Mouse (Mus musculus) heart, adult 11 months (tissue): ENCODE measurements at regions not wholly inside any gene's neighbourhood (a gene's known extent, or its start where the extent isn't known, plus 50 kb on each side); places are given as distances from the start of the nearest gene placed in this dataset.
"Not testable (repeated sequence)": the region's sequence is repeated elsewhere in the genome, so short reads cannot be mapped to it uniquely, and the experiment has no call there.

Experiments
- DNase-seq: peaks from one replicate; pipeline ENCODE4 v3.0.0; 2022

DNA sequence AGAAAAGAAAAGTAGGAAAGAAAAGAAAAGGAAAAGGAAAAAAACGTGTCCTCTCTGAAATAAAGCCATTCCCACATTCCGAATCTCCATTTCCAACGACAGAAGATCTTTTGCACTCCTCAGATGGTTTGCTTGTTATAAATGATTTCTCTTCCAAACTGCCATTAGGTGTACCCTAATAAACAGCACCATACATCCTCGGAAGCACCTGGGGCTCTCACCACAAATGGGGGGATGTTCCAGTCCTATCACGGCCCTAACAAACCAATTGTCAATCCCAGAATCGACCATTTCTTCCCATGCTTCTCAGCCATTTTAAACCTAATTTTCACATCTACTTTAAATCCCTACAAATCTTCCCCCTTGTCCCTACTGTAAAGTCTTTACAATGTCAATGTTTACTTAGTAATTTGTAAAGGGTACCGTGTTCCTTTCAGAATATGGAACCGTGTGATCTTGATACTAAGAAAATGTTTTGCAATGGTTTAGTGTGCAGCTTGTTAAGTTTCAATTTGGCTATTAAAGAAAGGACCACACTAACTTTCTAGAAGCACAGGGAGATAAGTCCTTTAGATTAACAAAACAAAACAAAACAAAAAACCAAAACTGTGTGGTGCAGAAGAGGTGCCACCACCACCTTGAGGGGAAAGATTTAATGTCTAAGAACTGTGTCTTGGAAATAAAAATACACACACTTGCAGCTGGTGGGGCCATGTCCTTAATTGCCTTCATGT, 66.6 kb upstream of the Chd2 start:
- no peak for DNase-seq

- no peak for DNase-seq
These were observed 65.9 kb upstream of the Chd2 start for GRCm38 (mm10) chr7:73607450-73608005.

- peak; percentile 99 for DNase-seq
These were observed 65.2 kb upstream of the Chd2 start for GRCm38 (mm10) chr7:73606677-73607449.

- no peak for DNase-seq
These were observed 63.0 kb upstream of the Chd2 start for GRCm38 (mm10) chr7:73604597-73604996.

- no peak for DNase-seq
These were observed 61.4 kb upstream of the Chd2 start for GRCm38 (mm10) chr7:73602815-73603551.

GRCm38 (mm10) chr7:73601336-73601735, 59.7 kb upstream of the Chd2 start:
- no peak for DNase-seq

DNA sequence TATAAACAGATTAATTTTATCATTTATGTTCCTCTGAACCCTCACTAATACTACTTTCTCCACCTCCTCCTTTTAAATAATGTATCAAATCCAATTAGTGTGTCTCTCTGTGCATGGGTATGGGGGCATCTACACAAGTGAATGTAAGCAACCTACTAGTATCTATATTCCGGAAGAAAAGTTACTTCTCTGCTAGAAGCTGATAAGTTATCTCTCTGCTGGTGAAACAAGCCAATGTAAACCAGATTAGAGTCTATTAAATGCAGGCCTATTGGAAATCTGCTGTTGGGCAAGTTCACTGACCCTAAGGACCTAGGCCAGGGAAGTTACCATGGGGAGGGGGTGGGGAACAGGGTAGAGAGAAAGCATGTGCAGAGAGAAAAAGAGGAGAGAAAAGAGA, 59.1 kb upstream of the Chd2 start:
- DNase-seq, result no peak

GRCm38 (mm10) chr7:73600003-73600385, 58.4 kb upstream of the Chd2 start:
- not testable (repeated sequence) for DNase-seq

DNA sequence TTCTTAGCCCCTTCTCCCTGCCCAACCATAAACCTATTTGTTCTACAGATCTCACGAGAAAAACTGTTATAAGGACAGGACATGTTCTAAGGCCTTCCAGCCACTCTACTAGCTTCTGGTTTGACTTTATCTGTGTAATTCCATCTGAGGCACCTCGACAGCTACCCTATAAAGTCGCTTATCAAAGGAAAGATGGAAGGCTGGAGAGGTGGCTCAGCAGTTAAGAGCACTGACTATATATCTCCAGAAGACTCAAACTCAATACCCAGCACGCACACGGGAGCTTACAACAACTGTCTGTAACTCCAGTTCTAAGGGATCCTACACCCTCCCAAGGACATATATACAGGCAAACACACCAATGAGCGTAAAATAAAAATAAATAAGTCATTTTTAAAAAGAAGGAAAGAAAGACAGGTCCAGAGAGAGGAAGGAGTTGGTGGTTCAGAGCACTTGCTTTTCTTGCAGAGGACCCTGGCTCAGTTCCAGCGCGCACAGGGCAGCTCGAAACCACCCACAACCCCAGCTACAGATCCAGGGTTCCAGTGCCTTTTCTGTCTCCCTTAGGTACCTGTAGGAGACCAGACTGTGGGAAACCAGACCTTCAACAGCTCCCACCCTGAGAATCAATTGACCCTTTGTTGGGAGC, 57.8 kb upstream of the Chd2 start:
- no peak for DNase-seq

GRCm38 (mm10) chr7:73597968-73598367, 56.3 kb upstream of the Chd2 start:
- DNase-seq, result peak; percentile 88

GRCm38 (mm10) chr7:73596866-73597840, 55.5 kb upstream of the Chd2 start:
- no peak for DNase-seq

DNA sequence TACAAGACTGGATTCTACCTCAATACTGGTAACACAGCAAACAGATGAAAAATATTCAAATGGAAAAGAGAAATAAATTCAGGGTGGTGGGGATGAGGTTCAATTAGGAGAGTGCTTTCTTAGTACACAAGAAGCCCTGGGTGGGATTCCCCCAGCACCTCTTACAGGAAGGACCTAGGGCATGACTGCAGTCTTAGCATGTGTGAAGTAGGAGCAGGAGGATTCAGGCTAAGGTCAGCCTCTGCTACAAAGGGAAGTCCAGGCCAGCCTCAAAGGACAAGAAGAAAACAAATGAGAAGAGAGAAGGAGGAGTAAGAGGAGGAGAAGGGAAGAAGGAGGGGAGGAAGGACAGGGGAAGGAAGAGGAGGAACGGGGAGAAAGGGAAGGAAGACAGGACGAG, 54.8 kb upstream of the Chd2 start:
- DNase-seq, result peak; percentile 91

GRCm38 (mm10) chr7:73595860-73596259, 54.2 kb upstream of the Chd2 start:
- DNase-seq, result peak; percentile 95

GRCm38 (mm10) chr7:73595140-73595825, 53.7 kb upstream of the Chd2 start:
- DNase-seq, result peak; percentile 100

DNA sequence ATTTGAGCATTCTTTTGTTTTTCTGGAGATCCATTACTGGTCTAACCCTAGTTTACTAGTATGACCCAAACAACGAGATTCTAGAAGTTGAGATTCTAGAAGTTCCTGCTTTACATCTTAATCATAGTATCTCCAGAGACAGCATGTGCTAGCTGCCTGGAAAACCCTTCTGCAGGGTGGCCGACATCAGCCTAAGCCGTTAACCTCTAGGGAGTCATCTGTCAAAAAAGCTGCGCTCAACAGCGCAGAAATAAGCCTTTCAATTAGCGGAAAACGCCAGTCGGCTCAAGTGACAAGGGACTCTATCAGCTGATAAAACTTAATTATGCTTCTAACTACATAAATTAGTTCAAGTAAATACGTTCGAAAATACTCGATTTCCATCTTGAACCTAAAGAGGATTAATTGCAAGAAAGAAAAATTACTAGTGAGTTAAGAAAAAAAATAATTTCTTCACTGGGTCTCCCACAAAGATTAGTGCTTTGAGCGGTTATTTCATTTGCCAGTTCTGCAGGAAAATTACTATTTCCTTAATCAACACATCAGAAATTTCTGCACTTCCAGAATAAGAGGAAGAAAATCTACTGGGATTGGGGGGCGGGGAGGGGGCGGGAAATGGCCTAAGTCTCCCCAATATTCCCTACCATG, 53.0 kb upstream of the Chd2 start:
- peak; percentile 95 for DNase-seq

DNA sequence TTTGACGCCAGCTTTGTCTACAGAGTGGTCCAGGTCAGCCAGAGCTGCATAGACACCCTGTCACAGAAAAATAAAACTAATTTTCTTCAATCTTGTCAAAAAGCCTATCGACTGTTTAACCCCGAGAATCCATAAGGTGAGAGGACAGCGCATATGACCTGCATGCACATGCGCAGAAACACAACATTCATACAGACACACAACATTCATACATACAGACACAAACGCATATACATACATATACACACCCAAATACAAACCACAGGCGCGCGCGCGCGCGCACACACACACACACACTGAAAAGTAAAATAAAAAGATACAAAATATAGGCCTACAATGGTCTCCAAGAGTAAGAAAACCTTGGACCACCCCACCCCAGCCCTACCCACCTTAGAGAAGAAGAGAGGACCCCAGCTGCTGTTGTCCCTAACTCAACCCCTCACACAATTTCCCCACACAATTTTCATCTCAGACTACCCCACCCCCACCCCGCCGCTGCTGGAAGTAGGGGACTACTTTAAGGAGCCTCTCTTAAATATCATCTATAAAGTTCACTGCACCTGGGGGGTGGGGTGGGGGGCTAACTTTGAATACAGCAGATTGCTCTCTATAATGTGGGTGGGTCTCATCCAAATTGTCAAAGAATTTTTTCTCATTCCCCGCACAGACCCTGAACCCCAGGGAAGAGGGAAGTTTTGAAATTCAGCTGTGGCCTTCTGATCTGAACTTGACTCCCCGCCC, 52.2 kb upstream of the Chd2 start:
- peak; percentile 90 for DNase-seq

- DNase-seq, result no peak
These were observed 51.2 kb upstream of the Chd2 start for GRCm38 (mm10) chr7:73592857-73593256.
